Mouse (Mus musculus): ENCODE measurements around the gene Neurl1b.

Neurl1b gene

DNA sequence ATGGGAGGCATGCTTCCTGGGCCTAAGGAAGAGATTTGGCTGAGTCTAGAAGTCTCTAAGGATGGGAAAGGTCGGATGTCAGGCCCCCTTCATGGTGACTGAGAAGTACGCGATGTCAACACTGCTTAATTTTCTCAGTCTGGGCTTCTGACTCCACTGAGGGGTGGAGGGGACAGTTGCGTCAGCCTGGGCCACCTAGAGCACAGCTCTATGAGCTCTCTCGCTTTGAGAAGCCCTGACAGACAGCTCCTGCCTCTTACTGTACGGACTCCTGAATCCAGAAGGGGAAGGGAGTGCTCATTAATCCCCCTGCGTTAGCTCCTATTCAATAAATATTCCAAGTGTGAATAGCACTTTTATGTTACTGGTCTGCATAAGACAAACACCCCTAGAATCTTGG, 43.4 kb downstream of the Neurl1b start:
- DNase-seq: no peak

DNA sequence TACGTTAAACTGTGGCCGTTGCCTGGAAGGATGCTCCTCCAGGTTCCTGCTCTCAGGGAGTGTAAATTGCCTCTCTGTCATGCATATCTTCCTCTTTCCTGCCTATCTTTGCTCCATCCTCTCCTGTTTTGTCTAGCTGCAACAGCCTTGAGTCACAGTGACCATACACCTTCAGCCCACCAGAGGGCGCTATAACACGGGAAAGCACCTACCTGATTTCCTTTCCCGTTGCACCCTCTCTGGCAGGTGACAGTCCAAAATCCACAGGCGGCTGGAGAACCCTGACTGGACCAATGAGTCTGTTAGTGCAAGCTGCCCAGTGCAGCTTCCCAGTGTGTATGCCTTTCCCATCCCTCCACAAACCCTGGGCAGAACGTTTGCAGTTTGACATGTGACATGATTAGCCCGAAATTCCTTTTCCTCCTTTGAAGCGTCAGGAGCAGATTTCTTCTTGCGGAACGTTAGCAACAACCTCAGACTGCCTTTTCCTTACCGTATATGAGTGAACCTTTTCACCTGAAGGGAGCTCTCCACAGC, 48.1 kb downstream of the Neurl1b start:
- DNase-seq: peak; percentile 76

- no peak for DNase-seq
Observed at GRCm38 (mm10) chr17:26463432-26463831, 48.8 kb downstream of the Neurl1b start.

DNA sequence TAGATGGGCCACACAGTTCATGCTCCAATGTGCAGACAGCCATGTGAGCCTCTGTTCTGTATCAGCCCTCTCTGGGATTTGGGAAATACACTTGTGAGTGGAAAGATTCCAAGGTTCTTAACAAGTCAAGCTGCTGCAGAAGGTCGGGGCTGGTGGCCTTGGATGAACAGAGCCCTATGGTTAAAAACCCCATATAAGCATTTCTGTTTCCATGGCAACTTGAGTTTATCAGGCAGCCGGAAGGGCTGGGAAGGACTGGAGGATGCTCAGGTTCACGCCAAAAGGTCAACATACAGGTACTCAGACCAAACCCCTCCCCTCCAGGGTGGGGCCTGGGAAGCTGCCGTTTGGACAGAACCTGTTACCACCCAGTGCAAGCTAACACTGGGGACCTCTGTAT, 49.4 kb downstream of the Neurl1b start:
- DNase-seq: no peak

DNA sequence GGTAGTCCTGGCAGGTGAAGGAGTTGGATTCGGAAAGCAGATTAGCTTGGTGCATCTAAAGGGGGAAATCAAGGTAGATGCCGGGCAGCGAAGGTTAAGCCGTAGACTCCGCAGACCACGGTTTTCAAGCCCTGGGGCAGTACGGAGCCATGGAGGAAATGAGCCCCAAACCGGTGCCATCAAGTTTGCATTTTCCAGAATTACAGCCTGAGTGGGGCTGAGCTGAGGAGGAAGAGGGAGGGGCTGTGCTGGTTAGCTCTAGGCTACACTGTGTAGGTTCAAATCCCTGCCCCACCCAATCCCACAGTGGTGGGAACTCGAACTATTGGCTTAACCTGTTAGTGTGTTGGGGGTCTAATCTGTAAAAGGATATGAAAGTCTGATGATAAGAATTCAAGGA, 49.9 kb downstream of the Neurl1b start:
- no peak for DNase-seq

DNA sequence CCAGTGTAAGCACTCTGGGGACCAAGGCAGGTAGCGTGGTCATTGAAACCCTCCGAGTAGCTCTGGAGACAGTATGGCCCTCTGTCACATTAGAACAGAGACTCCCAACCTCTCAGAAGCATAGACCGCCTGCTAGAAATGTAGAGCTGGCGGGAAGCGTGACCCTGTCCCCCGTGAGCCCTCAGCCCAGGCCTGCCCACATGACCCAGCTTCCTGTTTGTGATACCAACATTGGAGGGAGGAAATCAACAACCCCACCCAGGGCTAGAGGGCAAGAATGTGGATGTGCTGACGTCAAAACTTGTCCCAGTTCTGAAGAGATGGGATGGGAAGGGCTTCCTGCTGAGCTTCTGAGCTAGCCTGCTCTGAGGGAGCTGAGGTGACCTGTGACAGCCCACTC, 50.3 kb downstream of the Neurl1b start:
- no peak for DNase-seq

DNA sequence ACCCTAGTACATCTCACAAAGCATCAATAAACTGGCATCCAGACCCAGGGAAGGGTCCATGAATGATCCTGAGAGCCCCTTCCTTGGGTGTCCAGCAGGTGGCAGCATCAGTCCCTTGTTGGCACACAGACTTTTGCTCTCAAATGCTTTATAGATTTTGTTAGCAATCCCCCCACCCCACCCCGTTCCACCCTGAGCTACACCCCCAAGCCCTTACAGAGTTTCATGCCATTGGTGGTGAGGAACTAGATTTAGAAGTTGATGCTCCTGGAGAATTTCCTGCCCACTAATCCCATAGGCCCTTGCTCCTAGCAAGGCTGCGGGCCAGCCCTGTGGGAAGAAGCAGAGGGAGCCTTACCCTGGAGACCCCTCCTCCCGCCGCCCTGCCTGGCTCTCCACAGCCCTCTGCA, 52.1 kb downstream of the Neurl1b start:
- peak; percentile 59 for DNase-seq

GRCm38 (mm10) chr17:26467619-26468018, 53.0 kb downstream of the Neurl1b start:
- no peak for DNase-seq

- DNase-seq: no peak
Observed at GRCm38 (mm10) chr17:26468102-26468894, 53.7 kb downstream of the Neurl1b start.

DNA sequence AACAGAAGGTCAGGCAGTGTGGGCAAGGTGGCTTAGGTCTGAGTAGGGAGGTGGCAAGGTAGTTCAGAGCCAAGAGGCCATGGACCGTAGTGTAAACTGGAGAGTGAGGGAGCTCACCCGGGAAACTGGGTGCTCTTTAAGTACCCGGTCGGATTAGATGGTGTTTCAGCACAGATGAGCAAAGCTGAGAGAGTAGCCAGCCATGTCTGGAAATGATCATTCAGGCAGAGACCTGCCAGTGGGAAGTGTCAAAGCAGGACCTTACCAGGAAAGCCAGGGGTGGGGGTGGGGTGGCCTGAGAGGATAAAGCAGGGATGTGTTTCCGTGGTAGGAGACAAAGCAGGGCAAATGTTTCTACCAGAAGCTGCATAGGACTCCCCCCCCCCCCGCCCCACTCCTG, 62.2 kb downstream of the Neurl1b start:
- DNase-seq: no peak

GRCm38 (mm10) chr17:26478672-26479071, 64.0 kb downstream of the Neurl1b start:
- no peak for DNase-seq

- no peak for DNase-seq
Observed at GRCm38 (mm10) chr17:26479619-26480018, 65.0 kb downstream of the Neurl1b start.

GRCm38 (mm10) chr17:26480956-26481355, 66.3 kb downstream of the Neurl1b start:
- DNase-seq: no peak

DNA sequence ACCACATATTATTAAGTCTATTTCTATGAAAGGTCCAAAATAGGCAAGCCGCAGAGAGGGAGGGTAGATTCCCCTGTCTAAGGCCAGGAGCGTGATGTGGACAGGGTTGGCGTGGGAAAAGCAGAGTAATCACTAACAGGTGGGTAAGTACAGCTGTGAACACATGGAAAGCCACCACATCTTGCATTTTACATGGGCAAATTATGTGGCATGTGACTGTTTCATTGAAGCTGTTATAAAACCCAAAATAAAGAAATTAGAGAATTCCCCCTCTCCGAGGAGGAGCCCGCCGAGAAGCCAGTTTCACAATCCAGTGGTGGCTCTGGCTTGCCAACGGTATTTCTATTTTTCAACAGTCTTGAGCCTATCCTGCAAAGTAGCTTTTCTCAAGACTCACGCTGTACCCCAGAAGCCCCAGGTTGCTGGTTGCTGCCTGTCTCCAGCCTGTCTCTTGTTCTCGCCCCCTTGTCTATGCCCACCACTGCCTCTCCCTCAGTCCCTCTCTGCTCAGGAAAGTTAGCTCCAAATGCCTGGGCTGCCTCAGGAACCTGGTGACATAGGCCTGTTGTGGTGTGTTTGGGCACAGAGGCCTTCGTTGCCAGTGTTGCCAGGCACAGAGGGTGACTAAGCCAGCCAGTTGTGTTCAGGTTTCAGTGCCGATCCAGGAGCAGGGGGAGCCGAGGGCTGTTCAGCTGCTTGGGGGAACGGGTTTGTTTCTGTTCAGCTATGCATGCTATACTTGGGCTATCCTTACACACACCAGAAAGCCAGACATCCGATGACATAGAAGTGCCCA, 70.2 kb downstream of the Neurl1b start:
- no peak for DNase-seq

DNA sequence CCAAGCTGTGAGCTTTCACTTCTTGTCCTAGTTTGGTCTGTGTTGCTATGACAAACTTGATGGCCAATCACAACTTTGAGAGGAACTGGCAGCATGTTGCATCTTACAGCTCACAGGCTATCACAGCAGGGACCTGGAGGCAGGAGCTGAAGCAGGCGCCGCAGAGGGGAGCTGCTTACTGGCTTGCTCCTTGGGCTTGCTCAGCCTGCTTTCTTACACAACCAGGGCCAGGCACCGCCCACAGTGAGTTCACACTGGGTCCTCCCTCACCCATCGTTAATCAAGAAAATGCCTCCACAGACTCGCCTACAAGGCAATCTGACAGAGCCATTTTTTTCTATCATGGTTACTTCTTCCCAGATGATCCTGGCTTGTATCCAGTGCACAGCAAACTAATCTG, 72.6 kb downstream of the Neurl1b start:
- DNase-seq: no peak

DNA sequence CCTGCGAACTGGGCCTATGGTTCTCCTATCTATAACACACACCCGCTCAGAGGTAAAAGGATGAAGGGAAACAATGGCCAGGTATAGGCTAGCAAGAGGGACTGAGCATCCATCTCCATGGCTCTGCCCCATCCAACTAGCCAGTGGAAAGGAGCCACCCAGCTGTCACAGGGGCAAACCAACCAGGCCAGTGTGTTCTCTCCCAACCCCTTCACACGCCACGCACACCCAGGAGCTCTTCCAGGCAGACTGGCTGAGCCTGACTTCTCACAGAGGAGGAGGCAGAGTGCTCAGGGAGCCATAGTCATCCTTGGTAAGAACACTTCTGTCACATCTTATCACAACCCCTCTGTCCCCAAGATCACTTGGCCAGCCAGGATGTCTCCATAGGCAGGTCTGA, 73.3 kb downstream of the Neurl1b start:
- no peak for DNase-seq

DNA sequence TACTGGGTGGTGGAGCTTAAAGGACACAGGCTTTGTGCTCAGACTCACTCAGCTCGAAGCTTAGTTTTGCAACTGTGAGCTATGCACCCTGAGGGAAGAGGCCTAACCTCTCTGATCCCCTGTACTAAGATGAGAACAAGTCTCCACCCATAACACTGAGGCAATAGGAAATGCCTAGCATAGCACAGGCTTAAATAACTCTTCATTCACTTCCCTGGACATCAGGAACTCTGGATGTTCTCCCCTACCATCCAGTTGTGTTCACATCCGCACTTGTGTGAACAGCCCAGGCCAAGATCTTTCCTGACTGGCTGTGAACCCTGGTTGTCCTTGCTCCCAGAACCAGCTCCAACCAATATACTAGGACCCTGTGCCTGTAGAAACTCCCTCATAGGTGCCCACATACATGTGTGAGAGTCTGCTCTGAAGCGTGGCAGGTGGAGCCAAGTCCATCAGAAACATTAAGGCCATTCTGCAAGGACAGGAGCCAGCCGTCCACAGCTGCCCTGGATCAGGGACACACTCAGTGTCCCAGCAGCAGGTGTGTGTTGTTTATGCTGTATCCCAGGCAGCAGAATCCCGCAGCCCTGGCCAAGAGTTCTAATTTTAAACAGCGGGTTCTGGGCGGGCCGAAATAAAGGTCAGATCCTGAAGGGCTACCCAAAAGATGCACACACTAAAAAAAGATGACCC, 74.2 kb downstream of the Neurl1b start:
- no peak for DNase-seq

DNA sequence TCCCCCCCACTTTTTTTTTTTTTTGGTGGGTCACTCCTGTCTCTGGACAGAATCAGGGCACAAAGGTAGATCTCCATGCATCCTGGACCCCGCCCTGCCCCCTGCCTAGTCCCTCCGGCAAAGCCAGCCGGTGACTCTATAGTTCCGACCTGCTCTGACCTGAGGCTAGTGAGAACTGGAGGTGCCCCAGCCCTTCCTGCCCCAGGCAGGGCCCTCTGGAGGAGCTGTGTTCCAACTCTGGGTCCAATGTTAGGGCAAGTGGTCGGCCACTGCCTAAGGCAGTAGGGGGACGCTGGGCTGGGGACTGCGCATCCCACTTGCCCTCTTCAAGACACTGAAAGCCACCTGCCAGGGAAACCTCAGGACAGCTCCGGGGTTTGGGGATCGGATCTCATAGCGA, 75.4 kb downstream of the Neurl1b start:
- DNase-seq: no peak

- no peak for DNase-seq
Observed at GRCm38 (mm10) chr17:26490910-26491309, 76.3 kb downstream of the Neurl1b start.

GRCm38 (mm10) chr17:26492246-26492645, 77.6 kb downstream of the Neurl1b start:
- DNase-seq: no peak

DNA sequence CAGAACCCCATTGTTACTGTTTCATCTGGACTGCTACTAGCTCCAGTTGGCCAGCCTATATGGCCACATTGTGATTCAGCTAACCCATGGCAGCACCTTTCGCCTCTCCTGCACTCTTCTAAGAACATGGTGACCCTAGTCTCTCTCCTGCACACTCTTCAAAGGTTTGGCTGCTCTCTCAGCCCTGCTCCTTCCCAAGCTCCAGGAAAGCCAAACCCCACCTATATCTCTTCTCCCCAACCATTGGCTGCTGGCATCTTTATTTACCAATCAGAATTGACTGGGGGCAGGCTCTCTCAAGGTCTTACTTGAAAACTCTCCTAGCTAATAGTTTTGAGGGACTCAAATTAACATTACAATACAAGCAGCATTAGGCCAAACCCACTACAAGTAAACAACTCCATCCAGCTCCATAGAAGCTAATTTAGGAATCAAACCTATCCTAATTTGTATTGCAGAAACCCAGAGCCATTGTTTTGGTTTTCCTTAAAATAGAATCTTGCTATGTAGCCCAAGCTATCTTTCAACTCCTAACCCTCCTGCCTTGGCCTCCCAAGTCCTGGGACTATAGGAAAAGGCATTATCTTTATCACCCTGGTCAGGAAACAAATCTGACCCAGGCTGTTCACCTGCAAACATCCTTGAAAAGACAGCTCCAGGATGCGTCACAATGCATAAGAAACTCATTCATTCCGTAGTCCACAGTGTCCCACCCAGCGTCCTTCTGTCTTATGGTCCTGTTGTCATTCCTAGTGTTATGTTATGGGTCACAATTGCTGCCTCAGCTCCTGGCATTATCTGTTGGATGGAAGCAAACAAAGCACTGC, 80.2 kb downstream of the Neurl1b start:
- no peak for DNase-seq

Measured in right cerebral cortex, postnatal 25 days (tissue).